Mouse (Mus musculus) heart, embryonic 12.5 days (tissue): Measurements from ENCODE around the gene Zfp420. TPM values are rescaled to one million over a fixed set of nuclear protein-coding genes. Genes with fewer than 3 reads are reported as not detected.

ENCODE experiments used
- ATAC-seq: fragments of 200-750 bp; cut with Nextera tagmentation; 2 replicates; pipeline ENCODE4 v1.8.0; 2017; ENCODE audit warnings: moderate TSS enrichment, moderate library complexity; ENCODE audit not compliant: insufficient number of reproducible peaks, low FRiP score
- H3K27ac ChIP-seq: fragments of 300-500 bp; sonication (generic); 2 replicates; pipeline ENCODE4 v1.5.1; 2016; ENCODE audit warnings: mild to moderate bottlenecking, moderate library complexity; ENCODE audit not compliant: poor library complexity, severe bottlenecking
- H3K27me3 ChIP-seq: fragments of 300-500 bp; sonication (generic); replicated peaks from 2 replicates; pipeline ENCODE4 v1.6.1; 2016; ENCODE audit warnings: mild to moderate bottlenecking, moderate library complexity
- H3K36me3 ChIP-seq: fragments of 300-500 bp; sonication (generic); 2 replicates; pipeline ENCODE4 v1.6.1; 2016; ENCODE audit warnings: mild to moderate bottlenecking, moderate library complexity
- H3K4me1 ChIP-seq: fragments of 300-500 bp; sonication (generic); replicated peaks from 2 replicates; pipeline ENCODE4 v1.6.1; 2016; ENCODE audit warnings: mild to moderate bottlenecking
- H3K4me2 ChIP-seq: fragments of 300-500 bp; sonication (generic); 2 replicates; pipeline ENCODE4 v1.6.1; 2016; ENCODE audit warnings: mild to moderate bottlenecking, moderate library complexity
- H3K4me3 ChIP-seq: fragments of 300-500 bp; sonication (generic); 2 replicates; pipeline ENCODE4 v1.5.1; 2016; ENCODE audit warnings: mild to moderate bottlenecking
- H3K9ac ChIP-seq: fragments of 300-500 bp; sonication (generic); 2 replicates; pipeline ENCODE4 v1.6.1; 2016; ENCODE audit warnings: mild to moderate bottlenecking, moderate library complexity
- H3K9me3 ChIP-seq: fragments of 300-500 bp; sonication (generic); replicated peaks from 2 replicates; pipeline ENCODE4 v1.6.1; 2016; ENCODE audit warnings: mild to moderate bottlenecking, moderate library complexity
- WGBS: fragments of 180-500 bp; shearing (Covaris S2); methylation state at CpG from one replicate; pipeline ENCODE4 v1.1.7; 2016; 5-methylcytosine and 5-hydroxymethylcytosine counted together
- microRNA-seq: library from miRNA; unstranded; fragments of <30 nt; microRNA quantifications from one replicate; pipeline ENCODE4, GENCODE M21; 2017
- polyA plus RNA-seq: library from polyadenylated mRNA; unstranded; fragments of >200 nt; fragmentation: Nextera tagmentation; extraction: Ambion mirVana; gene quantifications from 2 replicates; pipeline ENCODE4 v1.2.1, GENCODE M21; 2016

Gene Zfp420
- polyA plus RNA-seq, 1 experiment from 2014 or later = 4.4 TPM

DNA sequence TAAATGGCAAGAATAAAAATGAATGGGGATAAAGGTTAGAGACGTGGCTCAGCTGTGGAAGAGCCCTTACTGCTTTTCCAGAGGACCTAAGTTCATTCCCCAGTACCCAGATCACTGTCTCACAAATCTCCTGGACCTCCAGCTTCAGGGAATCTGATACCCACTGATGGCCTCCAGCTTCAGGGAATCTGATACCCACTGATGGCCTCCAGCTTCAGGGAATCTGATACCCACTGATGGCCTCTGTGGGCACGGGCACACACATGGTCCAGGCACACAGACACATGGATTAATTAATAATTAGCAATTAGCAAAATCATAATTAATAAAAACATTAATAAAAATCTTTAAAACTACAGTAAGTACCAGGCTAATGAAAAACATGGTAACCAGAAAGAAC, 63.0 kb downstream of the Zfp420 start:
- Histone ChIP-seq H3K4me3 (no peak overlapping the region), H3K27me3 (no peaks in the 10 kb centered on the region), H3K27ac (no peak overlapping the region), H3K36me3 (no peaks in the 10 kb centered on the region), H3K4me1 (peaks cover 4% of the 10 kb centered on the region), H3K9ac (no peak overlapping the region), H3K9me3 (peaks cover 4% of the 10 kb centered on the region; the same call in 1 of the 2 replicates), H3K4me2 (no peak overlapping the region)
- WGBS = 80% methylated on average over 2 of the region's 2 CpGs
- ATAC-seq = no peak

Small RNA genes within 50 kb of the gene (microRNA-seq; reads per million reads assigned to microRNA genes)
- not detected for gene Mir7668

Other genes with a start within 250 kb of the Zfp420 start
- gene Catsperg2, start 132.9 kb upstream of the Zfp420 start, polyA plus RNA-seq = not detected in 2 replicates
- gene Zfp84, start 91.4 kb upstream of the Zfp420 start, polyA plus RNA-seq = 10.5 and 10.6 TPM in 2 replicates
- gene Zfp30, start 76.0 kb upstream of the Zfp420 start, polyA plus RNA-seq = 4.4 and 4.5 TPM in 2 replicates
- 10.9 and 11.4 TPM in 2 replicates for gene Zfp790, start 43.9 kb upstream of the Zfp420 start, polyA plus RNA-seq
- gene Zfp940, start 6.3 kb upstream of the Zfp420 start, polyA plus RNA-seq = 2.7 and 3.0 TPM in 2 replicates
- 9.1 and 9.9 TPM in 2 replicates for gene Zfp27, start 46.6 kb downstream of the Zfp420 start, polyA plus RNA-seq
- 3.3 and 3.8 TPM in 2 replicates for gene Zfp383, start 48.2 kb downstream of the Zfp420 start, polyA plus RNA-seq
- 8.4 and 9.9 TPM in 2 replicates for gene Zfp74, start 94.1 kb downstream of the Zfp420 start, polyA plus RNA-seq
- 35.4 and 36.7 TPM in 2 replicates for gene Zfp568, start 124.0 kb downstream of the Zfp420 start, polyA plus RNA-seq
- 3.1 and 3.4 TPM in 2 replicates for gene Zfp14, start 191.4 kb downstream of the Zfp420 start, polyA plus RNA-seq
- 2.5 and 2.9 TPM in 2 replicates for gene Zfp82, start 212.9 kb downstream of the Zfp420 start, polyA plus RNA-seq
- 1.5 and 1.7 TPM in 2 replicates for gene Gm26920, start 230.4 kb downstream of the Zfp420 start, polyA plus RNA-seq
- 5.8 and 6.1 TPM in 2 replicates for gene Zfp566, start 230.5 kb downstream of the Zfp420 start, polyA plus RNA-seq
- gene Zfp260, start 234.8 kb downstream of the Zfp420 start, polyA plus RNA-seq = 90.8 and 93.5 TPM in 2 replicates